Mouse (Mus musculus) hindbrain, embryonic 15.5 days (tissue): ENCODE results near the gene Apobec4. TPM values are rescaled to one million over a fixed set of nuclear protein-coding genes. Genes with fewer than 3 reads are reported as not detected.
"Not testable (repeated sequence)": the region's sequence is repeated elsewhere in the genome, so short reads cannot be mapped to it uniquely, and the experiment has no call there.

Experiments
- ATAC-seq: fragments of 200-750 bp; cut with Nextera tagmentation; 2 replicates; pipeline ENCODE4 v1.8.0; 2017; ENCODE audit warnings: low read depth, moderate number of reproducible peaks, moderate TSS enrichment; ENCODE audit not compliant: low FRiP score
- H3K27ac ChIP-seq: fragments of 300-500 bp; sonication (generic); replicated peaks from 2 replicates; pipeline ENCODE4 v1.5.1; 2015; ENCODE audit warnings: mild to moderate bottlenecking, inconsistent platforms
- H3K27me3 ChIP-seq: fragments of 300-500 bp; sonication (generic); 2 replicates; pipeline ENCODE4 v1.6.1; 2015; ENCODE audit warnings: control low read depth, inconsistent platforms
- H3K36me3 ChIP-seq: fragments of 300-500 bp; sonication (generic); 2 replicates; pipeline ENCODE4 v1.6.1; 2015; ENCODE audit warnings: control low read depth, inconsistent platforms
- H3K4me1 ChIP-seq: fragments of 300-500 bp; sonication (generic); replicated peaks from 2 replicates; pipeline ENCODE4 v1.6.1; 2015; ENCODE audit warnings: control low read depth, inconsistent platforms
- H3K4me2 ChIP-seq: fragments of 300-500 bp; sonication (generic); 2 replicates; pipeline ENCODE4 v1.6.1; 2015; ENCODE audit warnings: moderate library complexity, mild to moderate bottlenecking, inconsistent platforms
- H3K4me3 ChIP-seq: fragments of 300-500 bp; sonication (generic); 2 replicates; pipeline ENCODE4 v1.5.1; 2015; ENCODE audit warnings: mild to moderate bottlenecking, inconsistent platforms
- H3K9ac ChIP-seq: fragments of 300-500 bp; sonication (generic); 2 replicates; pipeline ENCODE4 v1.6.1; 2015; ENCODE audit warnings: inconsistent platforms
- H3K9me3 ChIP-seq: fragments of 300-500 bp; sonication (generic); 2 replicates; pipeline ENCODE4 v1.6.1; 2016; ENCODE audit warnings: control low read depth, inconsistent platforms
- whole genome bisulfite sequencing: fragments of 180-500 bp; shearing (Covaris S2); methylation state at CpG from one replicate; pipeline ENCODE4 v1.1.7; 2015; 5-methylcytosine and 5-hydroxymethylcytosine counted together
- polyA plus RNA-seq: library from polyadenylated mRNA; unstranded; fragments of >200 nt; fragmentation: Nextera tagmentation; extraction: Ambion mirVana; gene quantifications from 2 replicates; pipeline ENCODE4 v1.2.1, GENCODE M21; 2015

Apobec4 gene
- polyA plus RNA-seq, 1 experiment from 2014 or later = not detected

DNA sequence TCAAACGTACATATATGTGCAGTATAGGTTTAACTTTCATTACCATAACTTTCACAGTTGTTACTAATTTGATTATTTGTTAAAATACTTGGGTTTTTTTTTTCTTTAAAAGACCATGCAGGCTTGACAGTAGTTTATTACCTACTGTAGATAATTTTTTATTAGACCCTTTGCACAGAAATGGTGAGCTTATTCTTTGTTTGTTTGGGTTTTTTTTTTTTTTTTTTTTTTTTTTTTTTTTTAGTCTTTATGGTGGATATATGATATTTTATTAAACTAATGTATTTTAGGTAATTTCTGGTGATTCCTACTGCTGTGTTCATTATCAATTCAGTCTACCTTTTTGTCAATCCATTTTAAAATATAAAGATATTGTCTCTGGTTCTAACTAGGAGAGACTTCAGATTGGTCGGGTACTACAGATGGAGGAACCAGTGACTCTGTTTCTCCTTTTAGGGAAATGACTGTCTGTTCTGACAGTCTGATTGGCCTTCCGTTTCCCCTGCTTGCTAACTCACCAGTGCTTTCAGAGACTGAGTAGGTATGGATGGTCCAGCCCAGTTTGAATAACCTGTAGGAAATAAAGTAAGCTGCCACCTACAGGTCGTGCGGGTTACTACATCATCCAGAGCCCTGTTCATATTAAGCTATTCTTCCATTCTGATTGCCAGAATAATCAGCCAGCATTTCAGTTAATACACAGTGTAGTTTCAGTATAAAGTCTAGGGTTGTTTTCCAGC, 17.6 kb downstream of the Apobec4 start:
- H3K4me1 ChIP-seq = peaks cover 31% of the 10 kb centered on the region
- no peak overlapping the region for H3K27ac ChIP-seq
- H3K9ac ChIP-seq = peak overlapping the region; percentile 92
- peak overlapping the region; percentile 99 for H3K4me3 ChIP-seq
- no peaks in the 10 kb centered on the region for H3K9me3 ChIP-seq
- no peaks in the 10 kb centered on the region for H3K27me3 ChIP-seq
- ATAC-seq = no peak
- peak overlapping the region; percentile 92 for H3K4me2 ChIP-seq
- 4% methylated on average over 5 of the region's 5 CpGs for WGBS
- H3K36me3 ChIP-seq = peaks cover 17% of the 10 kb centered on the region

DNA sequence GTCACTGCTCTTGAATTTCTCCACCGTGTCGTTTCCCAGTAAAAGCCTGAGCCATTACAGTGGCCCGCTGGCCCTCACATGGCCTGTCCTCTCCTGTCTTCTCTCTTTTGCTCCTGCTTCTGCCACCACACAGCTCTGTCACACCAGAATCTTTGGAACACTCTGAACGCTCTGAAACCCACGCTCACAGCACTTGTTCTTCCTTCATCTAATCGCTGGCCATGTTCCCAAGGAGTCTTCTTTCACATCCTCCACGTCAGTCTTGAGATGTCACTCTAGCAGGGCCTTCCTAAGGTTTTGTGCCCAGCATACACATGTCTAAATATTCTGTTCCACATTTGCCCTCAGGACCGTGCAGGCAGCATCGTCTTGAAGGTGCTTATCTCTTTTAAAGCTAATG, 20.7 kb downstream of the Apobec4 start:
- Histone ChIP-seq H3K36me3 (peaks cover 40% of the 10 kb centered on the region), H3K4me2 (no peak overlapping the region), H3K9me3 (no peaks in the 10 kb centered on the region), H3K4me3 (no peak overlapping the region), H3K9ac (no peak overlapping the region), H3K27ac (no peak overlapping the region), H3K4me1 (peaks cover 16% of the 10 kb centered on the region), H3K27me3 (no peaks in the 10 kb centered on the region)
- WGBS = 88% methylated on average over 9 of the region's 9 CpGs
- ATAC-seq = no peak

- H3K4me1 ChIP-seq, H3K9me3 ChIP-seq, H3K4me2 ChIP-seq, H3K27me3 ChIP-seq, ATAC-seq, H3K4me3 ChIP-seq, H3K27ac ChIP-seq, H3K9ac ChIP-seq: not testable (repeated sequence)
- H3K36me3 ChIP-seq = peaks cover 42% of the 10 kb centered on the region
- WGBS = 91% methylated on average over 3 of the region's 3 CpGs
These were observed 24.2 kb downstream of the Apobec4 start for GRCm38 (mm10) chr1:152774601-152775000.

GRCm38 (mm10) chr1:152779071-152779737, 28.9 kb downstream of the Apobec4 start:
- H3K4me1 ChIP-seq = no peaks in the 10 kb centered on the region
- no peak overlapping the region for H3K4me2 ChIP-seq
- ATAC-seq = no peak
- H3K4me3 ChIP-seq = no peak overlapping the region
- H3K9me3 ChIP-seq = no peaks in the 10 kb centered on the region
- no peak overlapping the region for H3K27ac ChIP-seq
- no peaks in the 10 kb centered on the region for H3K27me3 ChIP-seq
- WGBS = 38% methylated on average over 10 of the region's 10 CpGs
- peaks cover 15% of the 10 kb centered on the region for H3K36me3 ChIP-seq
- no peak overlapping the region for H3K9ac ChIP-seq

DNA sequence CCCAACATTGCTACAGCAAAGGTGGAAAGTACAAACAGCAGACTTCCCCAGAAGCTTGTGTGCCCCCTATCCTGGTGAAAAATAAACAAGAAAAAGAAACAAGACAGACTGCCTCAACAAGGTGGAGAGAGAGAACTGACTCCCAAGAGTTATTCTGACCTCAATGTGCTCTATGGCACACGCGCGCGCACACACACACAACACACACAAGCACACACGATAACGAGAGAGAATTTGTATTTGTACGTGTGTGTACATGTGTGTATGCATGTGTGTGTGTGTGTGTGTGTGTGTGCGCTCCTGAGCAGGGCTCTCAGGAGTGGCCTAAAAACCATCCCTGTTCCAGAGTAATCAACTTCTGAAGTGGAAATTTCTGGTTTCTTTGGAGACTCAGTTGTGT, 34.3 kb downstream of the Apobec4 start:
- Histone ChIP-seq H3K9ac (no peak overlapping the region), H3K4me1 (no peaks in the 10 kb centered on the region), H3K4me3 (no peak overlapping the region), H3K27ac (no peak overlapping the region), H3K36me3 (no peaks in the 10 kb centered on the region), H3K4me2 (no peak overlapping the region), H3K9me3 (no peaks in the 10 kb centered on the region), H3K27me3 (no peaks in the 10 kb centered on the region)
- WGBS = 97% methylated on average over 8 of the region's 8 CpGs
- ATAC-seq = no peak

- not testable (repeated sequence) for H3K27ac ChIP-seq, H3K9ac ChIP-seq, H3K27me3 ChIP-seq, ATAC-seq, H3K9me3 ChIP-seq, H3K36me3 ChIP-seq, H3K4me2 ChIP-seq, H3K4me3 ChIP-seq, H3K4me1 ChIP-seq
- 92% methylated on average over 3 of the region's 3 CpGs for WGBS
These were observed 35.1 kb downstream of the Apobec4 start for GRCm38 (mm10) chr1:152785446-152785845.

DNA sequence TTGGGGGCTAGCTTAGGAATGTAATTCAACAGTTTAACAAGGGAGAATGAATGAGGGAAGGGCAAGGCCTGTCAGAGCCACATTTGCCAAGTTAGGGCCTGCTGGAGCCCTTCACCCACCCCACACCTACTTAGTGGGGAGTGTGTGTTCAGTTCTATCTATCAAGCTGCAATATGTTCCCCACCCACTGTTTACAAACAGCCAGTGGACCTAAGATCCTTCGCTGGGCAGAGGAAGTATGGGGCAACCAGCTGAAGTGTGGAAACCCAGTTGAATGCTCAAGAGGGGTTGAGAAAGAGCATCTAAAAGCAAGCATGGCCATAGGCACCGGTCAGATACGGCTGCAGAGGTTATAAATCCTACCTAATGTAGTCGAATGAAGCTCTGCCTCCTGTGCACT, 36.6 kb downstream of the Apobec4 start:
- no peak overlapping the region for H3K9ac ChIP-seq
- H3K4me2 ChIP-seq = no peak overlapping the region
- H3K36me3 ChIP-seq = no peaks in the 10 kb centered on the region
- ATAC-seq = no peak
- no peaks in the 10 kb centered on the region for H3K4me1 ChIP-seq
- 90% methylated on average over 4 of the region's 4 CpGs for WGBS
- H3K4me3 ChIP-seq = no peak overlapping the region
- no peaks in the 10 kb centered on the region for H3K9me3 ChIP-seq
- no peak overlapping the region for H3K27ac ChIP-seq
- H3K27me3 ChIP-seq = no peaks in the 10 kb centered on the region

DNA sequence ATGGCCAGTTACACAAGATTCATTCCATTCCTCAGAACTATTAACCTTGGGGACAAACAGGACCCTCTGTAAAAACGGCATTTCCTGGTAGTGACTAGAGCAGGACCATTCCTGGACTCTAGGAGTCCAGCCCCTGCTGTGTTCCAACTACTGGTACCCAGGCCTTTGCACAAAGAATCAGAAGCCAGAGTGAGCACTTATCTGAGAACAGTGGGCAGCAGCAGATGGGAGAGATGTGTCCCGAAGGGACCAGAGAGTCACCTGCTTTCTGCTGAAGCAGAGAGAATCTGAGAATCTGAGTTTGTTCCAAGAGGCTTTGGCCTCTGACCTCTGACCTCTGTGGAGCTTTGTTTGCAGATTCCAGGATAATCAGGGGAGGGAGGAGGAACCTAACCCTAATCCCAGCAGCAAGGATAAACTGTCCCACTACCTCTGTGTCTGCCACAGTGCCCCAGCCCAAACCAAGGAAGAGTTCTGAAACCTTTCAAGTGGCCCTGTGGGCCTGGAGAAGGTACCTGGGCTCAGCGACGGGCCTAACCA, 37.8 kb downstream of the Apobec4 start:
- Histone ChIP-seq H3K27me3 (no peaks in the 10 kb centered on the region), H3K9ac (no peak overlapping the region), H3K4me1 (peaks cover 6% of the 10 kb centered on the region), H3K27ac (no peak overlapping the region), H3K36me3 (no peaks in the 10 kb centered on the region), H3K9me3 (no peaks in the 10 kb centered on the region), H3K4me2 (no peak overlapping the region), H3K4me3 (no peak overlapping the region)
- no peak for ATAC-seq
- WGBS = 40% methylated on average over 4 of the region's 4 CpGs

- H3K4me3 ChIP-seq = no peak overlapping the region
- WGBS = 25% methylated on average over 12 of the region's 12 CpGs
- no peak overlapping the region for H3K9ac ChIP-seq
- H3K27me3 ChIP-seq = no peaks in the 10 kb centered on the region
- no peak overlapping the region for H3K4me2 ChIP-seq
- H3K36me3 ChIP-seq = no peaks in the 10 kb centered on the region
- H3K4me1 ChIP-seq = peaks cover 6% of the 10 kb centered on the region
- H3K27ac ChIP-seq = no peak overlapping the region
- no peak for ATAC-seq
- no peaks in the 10 kb centered on the region for H3K9me3 ChIP-seq
These were observed 39.9 kb downstream of the Apobec4 start for GRCm38 (mm10) chr1:152790254-152790653.

DNA sequence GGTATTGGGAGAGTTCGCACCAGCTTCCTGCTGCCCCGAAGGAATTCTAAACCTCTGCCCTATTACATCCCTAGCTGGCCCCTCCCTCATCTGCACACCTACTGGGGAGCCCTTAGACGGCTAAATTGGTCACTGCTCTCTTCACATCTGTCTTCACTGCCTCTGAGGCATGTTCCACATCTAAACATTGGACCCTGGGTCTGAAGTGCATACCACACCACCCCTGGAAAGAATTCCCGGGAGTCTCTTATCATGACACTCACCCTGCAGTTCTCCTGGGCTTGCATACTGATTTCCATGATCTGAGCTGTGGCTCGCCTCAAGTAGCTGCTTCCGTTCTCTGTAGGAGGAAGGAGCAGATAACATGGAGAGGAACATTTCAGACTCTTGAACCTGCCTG, 40.5 kb downstream of the Apobec4 start:
- Histone ChIP-seq H3K4me2 (no peak overlapping the region), H3K9ac (no peak overlapping the region), H3K36me3 (no peaks in the 10 kb centered on the region), H3K27me3 (no peaks in the 10 kb centered on the region), H3K4me1 (peaks cover 6% of the 10 kb centered on the region), H3K27ac (no peak overlapping the region), H3K9me3 (no peaks in the 10 kb centered on the region), H3K4me3 (no peak overlapping the region)
- WGBS = 27% methylated on average over 6 of the region's 6 CpGs
- ATAC-seq = 0 out of 2 replicates have a peak, but pooled peaks have one; percentile 35

- no peaks in the 10 kb centered on the region for H3K9me3 ChIP-seq
- no peak overlapping the region for H3K4me2 ChIP-seq
- H3K36me3 ChIP-seq = no peaks in the 10 kb centered on the region
- H3K27me3 ChIP-seq = no peaks in the 10 kb centered on the region
- peaks cover 6% of the 10 kb centered on the region for H3K4me1 ChIP-seq
- ATAC-seq = no peak
- no peak overlapping the region for H3K4me3 ChIP-seq
- H3K27ac ChIP-seq = no peak overlapping the region
- 23% methylated on average over 4 of the region's 4 CpGs for WGBS
- H3K9ac ChIP-seq = no peak overlapping the region
These were observed 40.9 kb downstream of the Apobec4 start for GRCm38 (mm10) chr1:152791269-152791668.

GRCm38 (mm10) chr1:152792736-152793494, 42.6 kb downstream of the Apobec4 start:
- H3K27ac ChIP-seq = 0 out of 2 replicates have a peak overlapping the region, but pooled peaks have one; percentile 34

More at GRCm38 (mm10) chr1:152792736-152793494, 42.6 kb downstream of the Apobec4 start:
- H3K36me3 ChIP-seq = no peaks in the 10 kb centered on the region
- H3K27me3 ChIP-seq = no peaks in the 10 kb centered on the region
- H3K9ac ChIP-seq = no peak overlapping the region
- peaks cover 6% of the 10 kb centered on the region for H3K4me1 ChIP-seq
- WGBS = 11% methylated on average over 12 of the region's 12 CpGs
- H3K4me2 ChIP-seq = no peak overlapping the region
- peak; percentile 52; the same call in 1 of the 2 replicates for ATAC-seq
- H3K4me3 ChIP-seq = no peak overlapping the region
- H3K9me3 ChIP-seq = no peaks in the 10 kb centered on the region
